Mouse (Mus musculus) heart, postnatal 4 days (tissue): ENCODE results near the gene Lrp10. TPM values are rescaled to one million over a fixed set of nuclear protein-coding genes. Genes with fewer than 3 reads are reported as not detected.

Experiments used
- DNase-seq: peaks from one replicate; pipeline ENCODE4 v3.0.0; 2021
- total RNA-seq, 2 experiments: library from RNA; stranded (reverse); gene quantifications; 2 replicates each; pipeline ENCODE4 v1.2.3; 2021

Gene Lrp10
- 10 to 100 TPM; 81.3 to 81.5 TPM for total RNA-seq

GRCm38 (mm10) chr14:54463959-54464292 is at the start of gene Lrp10:
Gene Lrp10, plus strand, starts transcription at chr14:54464137.
- DNase-seq: peak; percentile 92

GRCm38 (mm10) chr14:54415241-54416020 is 48.5 kb upstream of the Lrp10 start:
- DNase-seq: no peak

- DNase-seq: no peak
These were observed 47.6 kb upstream of the Lrp10 start for GRCm38 (mm10) chr14:54416229-54416775.

GRCm38 (mm10) chr14:54416830-54417229 is 47.1 kb upstream of the Lrp10 start:
- no peak for DNase-seq

GRCm38 (mm10) chr14:54417623-54418081 is 46.3 kb upstream of the Lrp10 start, which contains the start of gene Slc7a7:
Gene Slc7a7, minus strand, starts transcription at chr14:54417780.
- DNase-seq: peak; percentile 54

GRCm38 (mm10) chr14:54421014-54421413 is 42.9 kb upstream of the Lrp10 start:
- no peak for DNase-seq

GRCm38 (mm10) chr14:54423406-54423805 is 40.5 kb upstream of the Lrp10 start:
- no peak for DNase-seq

- no peak for DNase-seq
These were observed 39.3 kb upstream of the Lrp10 start for GRCm38 (mm10) chr14:54424634-54425033.

- no peak for DNase-seq
These were observed 38.4 kb upstream of the Lrp10 start for GRCm38 (mm10) chr14:54425540-54425939.

GRCm38 (mm10) chr14:54426003-54426688 is 37.8 kb upstream of the Lrp10 start:
- no peak for DNase-seq

GRCm38 (mm10) chr14:54426689-54427398 is 37.1 kb upstream of the Lrp10 start, which contains the start of gene Mrpl52:
Gene Mrpl52, plus strand, starts transcription at chr14:54426909.
- peak; percentile 95 for DNase-seq

GRCm38 (mm10) chr14:54427696-54428095 is 36.2 kb upstream of the Lrp10 start:
- DNase-seq: no peak

GRCm38 (mm10) chr14:54428421-54428820 is 35.5 kb upstream of the Lrp10 start:
- no peak for DNase-seq

GRCm38 (mm10) chr14:54429332-54430093 is 34.4 kb upstream of the Lrp10 start:
- no peak for DNase-seq

- DNase-seq: peak; percentile 52
These were observed 33.4 kb upstream of the Lrp10 start for GRCm38 (mm10) chr14:54430406-54431145.

- DNase-seq: peak; percentile 83
These were observed 32.4 kb upstream of the Lrp10 start, which contains the start of gene Mmp14 for GRCm38 (mm10) chr14:54431334-54432077. Gene Mmp14, plus strand, starts transcription at chr14:54431612.

GRCm38 (mm10) chr14:54432078-54432836 is 31.7 kb upstream of the Lrp10 start:
- DNase-seq: peak; percentile 67

GRCm38 (mm10) chr14:54432837-54433830 is 30.8 kb upstream of the Lrp10 start:
- DNase-seq: peak; percentile 46
